Mouse (Mus musculus) small intestine, adult 2 months (tissue): ENCODE results near the gene Fhad1.

Experiments
- CTCF ChIP-seq: fragments of 200-500 bp; IDR thresholded peaks from 2 replicates; pipeline ENCODE4 v1.5.1; 2012; ENCODE audit warnings: low read depth, mild to moderate bottlenecking, control low read depth, inconsistent platforms, low read length, moderate library complexity, mixed read lengths; ENCODE audit not compliant: insufficient replicate concordance, insufficient read length; ENCODE audit errors: extremely low read depth
- POLR2A ChIP-seq: fragments of 200-500 bp; IDR thresholded peaks from 2 replicates; pipeline ENCODE4 v1.6.1; 2012; ENCODE audit warnings: low read depth, mild to moderate bottlenecking, control low read depth, inconsistent platforms, low read length, moderate library complexity

GRCm38 (mm10) chr4:141874601-141875460 lies 140.1 kb downstream of the Fhad1 start, which contains the start of gene Efhd2:
- no peak for TF ChIP-seq CTCF
- TF ChIP-seq POLR2A = peak; percentile 99
